Mouse (Mus musculus) neural tube, embryonic 15.5 days (tissue): ENCODE measurements at regions not wholly inside any gene's neighbourhood (a gene's known extent, or its start where the extent isn't known, plus 50 kb on each side); places are given as distances from the start of the nearest gene placed in this dataset.
A peak's percentile ranks its signal among the peaks of the same experiment; 100 is the strongest.

ENCODE experiments used
- ATAC-seq: fragments of 200-750 bp; cut with Nextera tagmentation; 2 replicates; pipeline ENCODE4 v1.8.0; 2017; ENCODE audit warnings: mild to moderate bottlenecking, moderate TSS enrichment, moderate library complexity; ENCODE audit not compliant: low FRiP score
- H3K27ac ChIP-seq: fragments of 300-500 bp; sonication (generic); replicated peaks from 2 replicates; pipeline ENCODE4 v1.5.1; 2015; ENCODE audit warnings: mild to moderate bottlenecking, inconsistent platforms
- H3K27me3 ChIP-seq: fragments of 300-500 bp; sonication (generic); replicated peaks from 2 replicates; pipeline ENCODE4 v1.6.1; 2015; ENCODE audit warnings: inconsistent platforms
- H3K36me3 ChIP-seq: fragments of 300-500 bp; sonication (generic); 2 replicates; pipeline ENCODE4 v1.6.1; 2015; ENCODE audit warnings: inconsistent platforms
- H3K4me1 ChIP-seq: fragments of 300-500 bp; sonication (generic); 2 replicates; pipeline ENCODE4 v1.6.1; 2015; ENCODE audit warnings: inconsistent platforms
- H3K4me2 ChIP-seq: fragments of 300-500 bp; sonication (generic); 2 replicates; pipeline ENCODE4 v1.6.1; 2015; ENCODE audit warnings: inconsistent platforms, mild to moderate bottlenecking, moderate library complexity
- H3K4me3 ChIP-seq: fragments of 300-500 bp; sonication (generic); replicated peaks from 2 replicates; pipeline ENCODE4 v1.5.1; 2015; ENCODE audit warnings: mild to moderate bottlenecking, inconsistent platforms
- H3K9ac ChIP-seq: fragments of 300-500 bp; sonication (generic); replicated peaks from 2 replicates; pipeline ENCODE4 v1.6.1; 2015; ENCODE audit warnings: mild to moderate bottlenecking, inconsistent platforms
- H3K9me3 ChIP-seq: fragments of 300-500 bp; sonication (generic); replicated peaks from 2 replicates; pipeline ENCODE4 v1.6.1; 2016; ENCODE audit warnings: inconsistent platforms
- WGBS: fragments of 180-500 bp; shearing (Covaris S2); methylation state at CpG from one replicate; pipeline ENCODE4 v1.1.7; 2015; ENCODE audit warnings: mixed read lengths; 5-methylcytosine and 5-hydroxymethylcytosine counted together

DNA sequence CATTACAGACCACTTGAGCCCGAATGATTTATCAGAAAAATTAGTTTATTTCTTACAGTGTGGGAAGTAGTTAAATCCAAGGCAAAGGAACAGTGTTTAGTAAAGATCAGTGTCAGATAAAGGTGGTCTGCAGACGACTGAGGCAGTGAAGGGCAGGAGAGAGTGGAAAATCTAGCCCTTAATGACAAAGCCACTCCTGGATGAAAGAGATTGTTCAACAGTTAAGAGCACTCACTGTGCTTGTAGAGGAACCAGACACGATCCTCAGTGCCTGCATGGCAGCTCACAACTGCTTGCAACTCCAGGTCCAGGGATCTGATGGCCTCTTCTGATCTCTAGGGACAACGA is 758.3 kb downstream of the Ryr2 start:
- H3K27me3 ChIP-seq, result no peaks in the 10 kb centered on the region
- 41% methylated on average over 4 of the region's 4 CpGs for WGBS
- no peaks in the 10 kb centered on the region for H3K36me3 ChIP-seq
- no peak overlapping the region for H3K4me2 ChIP-seq
- no peak for ATAC-seq
- no peaks in the 10 kb centered on the region for H3K9me3 ChIP-seq
- no peak overlapping the region for H3K9ac ChIP-seq
- H3K27ac ChIP-seq, result no peak overlapping the region
- no peak overlapping the region for H3K4me3 ChIP-seq
- 0 out of 2 replicates have a peak, but pooled peaks cover 2% of the 10 kb centered on the region for H3K4me1 ChIP-seq

GRCm38 (mm10) chr13:11347787-11348501 is 758.8 kb downstream of the Ryr2 start:
- H3K4me1 ChIP-seq, result 0 out of 2 replicates have a peak, but pooled peaks cover 2% of the 10 kb centered on the region
- WGBS, result 43% methylated on average over 6 of the region's 6 CpGs
- no peak overlapping the region for H3K4me2 ChIP-seq
- H3K9me3 ChIP-seq, result no peaks in the 10 kb centered on the region
- no peak overlapping the region for H3K27ac ChIP-seq
- no peaks in the 10 kb centered on the region for H3K36me3 ChIP-seq
- peak; percentile 33; the same call in 1 of the 2 replicates for ATAC-seq
- no peak overlapping the region for H3K4me3 ChIP-seq
- H3K9ac ChIP-seq, result no peak overlapping the region
- no peaks in the 10 kb centered on the region for H3K27me3 ChIP-seq

DNA sequence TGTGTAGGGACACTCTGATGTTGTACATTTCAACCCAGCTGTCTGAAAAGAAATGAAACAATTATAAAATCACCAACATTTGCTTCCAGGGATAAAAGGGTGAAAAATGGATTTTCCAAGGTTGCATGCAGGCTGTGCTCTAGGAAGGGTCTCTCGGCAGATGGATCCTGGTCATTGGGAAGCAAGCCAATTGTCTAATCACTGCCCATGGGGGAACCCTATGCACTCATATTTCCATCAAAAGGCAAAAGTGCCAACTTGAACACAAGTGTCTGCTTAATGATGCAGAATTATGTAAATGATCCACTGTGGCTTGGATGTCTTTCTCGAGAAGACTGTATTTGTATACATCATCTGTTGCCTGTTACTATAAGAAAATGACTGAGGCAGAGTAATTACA is 762.2 kb downstream of the Ryr2 start:
- no peak for ATAC-seq
- no peaks in the 10 kb centered on the region for H3K9me3 ChIP-seq

DNA sequence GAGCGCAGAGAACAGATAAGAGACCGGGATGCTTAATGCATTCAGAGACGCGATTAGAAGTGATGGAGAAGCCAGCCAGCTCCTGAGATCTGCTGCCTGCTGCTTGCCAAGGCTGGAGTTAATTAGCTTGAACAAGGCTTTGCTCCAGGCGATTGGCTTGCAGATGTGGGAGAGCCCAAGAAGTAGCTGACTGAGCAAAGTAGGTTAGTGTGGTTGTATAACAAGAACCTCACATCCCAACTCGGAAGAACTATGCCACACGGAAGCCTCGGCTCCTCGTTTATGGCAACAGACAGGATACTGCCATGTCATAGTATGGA is 768.5 kb downstream of the Ryr2 start:
- 65% methylated on average over 9 of the region's 9 CpGs for WGBS
- Histone ChIP-seq H3K9me3 (no peaks in the 10 kb centered on the region), H3K4me1 (peaks cover 5% of the 10 kb centered on the region), H3K4me3 (no peak overlapping the region), H3K36me3 (no peaks in the 10 kb centered on the region), H3K9ac (no peak overlapping the region), H3K27ac (peak overlapping the region; percentile 23; the same call in 1 of the 2 replicates), H3K4me2 (no peak overlapping the region), H3K27me3 (no peaks in the 10 kb centered on the region)
- ATAC-seq, result peak; percentile 79

More for the DNA sequence above, 762.2 kb downstream of the Ryr2 start:
- H3K4me3 ChIP-seq, result no peak overlapping the region
- H3K36me3 ChIP-seq, result no peaks in the 10 kb centered on the region
- H3K27ac ChIP-seq, result no peak overlapping the region
- H3K4me1 ChIP-seq, result 0 out of 2 replicates have a peak, but pooled peaks cover 2% of the 10 kb centered on the region
- 57% methylated on average over 2 of the region's 2 CpGs for WGBS
- no peaks in the 10 kb centered on the region for H3K27me3 ChIP-seq
- H3K4me2 ChIP-seq, result no peak overlapping the region
- no peak overlapping the region for H3K9ac ChIP-seq

GRCm38 (mm10) chr13:11337610-11338296 is 769.0 kb downstream of the Ryr2 start:
- no peak overlapping the region for H3K9ac ChIP-seq
- no peaks in the 10 kb centered on the region for H3K9me3 ChIP-seq
- WGBS, result 63% methylated on average over 4 of the region's 4 CpGs
- H3K4me3 ChIP-seq, result no peak overlapping the region
- no peaks in the 10 kb centered on the region for H3K27me3 ChIP-seq
- peak overlapping the region; percentile 23; the same call in 1 of the 2 replicates for H3K27ac ChIP-seq
- no peak for ATAC-seq
- peaks cover 5% of the 10 kb centered on the region for H3K4me1 ChIP-seq
- H3K4me2 ChIP-seq, result no peak overlapping the region
- H3K36me3 ChIP-seq, result no peaks in the 10 kb centered on the region

DNA sequence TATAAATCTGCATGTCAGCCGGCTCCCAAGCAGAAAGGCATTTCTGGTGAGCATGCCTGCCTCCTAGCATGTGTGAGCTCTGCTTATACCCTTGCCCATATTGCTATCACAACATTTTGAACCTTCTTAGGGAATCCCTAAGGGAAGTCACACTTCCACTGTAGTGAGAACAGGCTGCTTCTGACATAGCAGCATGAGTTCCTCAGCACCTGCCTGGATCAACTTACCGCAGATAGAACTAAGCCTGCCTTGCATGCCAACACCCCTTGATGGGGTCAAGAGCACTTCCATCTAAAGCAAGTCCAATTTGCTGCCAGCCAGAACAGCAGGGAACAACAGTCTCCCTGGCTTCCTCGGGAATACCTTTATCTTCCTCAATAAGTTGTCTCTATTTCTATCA is 769.8 kb downstream of the Ryr2 start:
- Histone ChIP-seq H3K9ac (no peak overlapping the region), H3K27me3 (no peaks in the 10 kb centered on the region), H3K4me2 (no peak overlapping the region), H3K9me3 (no peaks in the 10 kb centered on the region), H3K27ac (no peak overlapping the region), H3K4me3 (no peak overlapping the region), H3K36me3 (no peaks in the 10 kb centered on the region), H3K4me1 (peaks cover 5% of the 10 kb centered on the region)
- WGBS, result 80% methylated on average over 3 of the region's 3 CpGs
- no peak for ATAC-seq

DNA sequence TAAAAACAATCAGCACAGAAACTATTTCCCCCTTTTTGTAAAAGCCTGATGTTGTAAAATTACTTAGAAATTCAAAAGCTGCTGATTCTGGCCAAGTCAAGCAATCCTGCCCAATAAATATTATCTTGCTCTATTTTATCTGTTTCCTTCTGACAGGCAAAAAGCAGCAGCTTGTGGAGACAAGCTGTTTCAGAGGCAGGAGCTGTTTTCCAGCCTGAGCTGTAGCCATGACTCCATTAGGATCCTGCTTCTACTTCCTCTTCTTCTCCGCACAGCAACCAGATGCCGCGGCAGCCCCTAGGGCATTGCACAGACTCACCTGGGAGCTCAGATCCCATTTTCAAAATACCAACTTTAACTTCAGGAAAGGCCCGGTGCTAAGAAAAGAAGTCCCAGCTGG is 774.8 kb downstream of the Ryr2 start:
- Histone ChIP-seq H3K9me3 (no peaks in the 10 kb centered on the region), H3K36me3 (no peaks in the 10 kb centered on the region), H3K4me1 (no peaks in the 10 kb centered on the region), H3K4me3 (no peak overlapping the region), H3K27ac (no peak overlapping the region), H3K9ac (no peak overlapping the region), H3K27me3 (no peaks in the 10 kb centered on the region), H3K4me2 (no peak overlapping the region)
- WGBS, result 84% methylated on average over 4 of the region's 4 CpGs
- no peak for ATAC-seq

- Histone ChIP-seq H3K4me2 (no peak overlapping the region), H3K4me1 (no peaks in the 10 kb centered on the region), H3K36me3 (no peaks in the 10 kb centered on the region), H3K4me3 (no peak overlapping the region), H3K9ac (no peak overlapping the region), H3K9me3 (0 out of 2 replicates have a peak, but pooled peaks cover 3% of the 10 kb centered on the region), H3K27me3 (no peaks in the 10 kb centered on the region), H3K27ac (no peak overlapping the region)
- WGBS, result 71% methylated on average over 2 of the region's 2 CpGs
- no peak for ATAC-seq
Measured at GRCm38 (mm10) chr13:11308716-11309115, 798.0 kb downstream of the Ryr2 start.

DNA sequence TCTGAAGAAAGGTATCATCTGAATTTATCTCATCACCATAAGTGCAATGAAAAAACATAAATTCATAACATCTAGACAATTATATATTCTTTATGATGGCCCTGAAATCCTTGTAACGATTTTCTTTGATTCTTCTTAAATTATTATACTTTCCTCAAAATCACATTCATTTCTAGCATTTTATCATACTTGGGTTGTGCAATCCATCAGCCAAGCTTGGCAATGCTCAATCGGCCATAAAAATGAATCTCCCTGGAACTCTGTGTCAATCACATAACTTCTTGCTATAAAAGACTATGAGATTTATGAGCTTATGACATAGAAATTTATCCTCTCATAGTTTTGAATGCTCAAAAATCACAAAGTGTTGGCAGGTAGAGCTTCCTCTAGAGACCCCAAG is 811.3 kb downstream of the Ryr2 start:
- Histone ChIP-seq H3K9ac (no peak overlapping the region), H3K4me3 (no peak overlapping the region), H3K4me1 (no peaks in the 10 kb centered on the region), H3K9me3 (no peaks in the 10 kb centered on the region), H3K27me3 (no peaks in the 10 kb centered on the region), H3K4me2 (no peak overlapping the region), H3K27ac (no peak overlapping the region), H3K36me3 (no peaks in the 10 kb centered on the region)
- ATAC-seq, result no peak
- 86% methylated on average over 2 of the region's 2 CpGs for WGBS

DNA sequence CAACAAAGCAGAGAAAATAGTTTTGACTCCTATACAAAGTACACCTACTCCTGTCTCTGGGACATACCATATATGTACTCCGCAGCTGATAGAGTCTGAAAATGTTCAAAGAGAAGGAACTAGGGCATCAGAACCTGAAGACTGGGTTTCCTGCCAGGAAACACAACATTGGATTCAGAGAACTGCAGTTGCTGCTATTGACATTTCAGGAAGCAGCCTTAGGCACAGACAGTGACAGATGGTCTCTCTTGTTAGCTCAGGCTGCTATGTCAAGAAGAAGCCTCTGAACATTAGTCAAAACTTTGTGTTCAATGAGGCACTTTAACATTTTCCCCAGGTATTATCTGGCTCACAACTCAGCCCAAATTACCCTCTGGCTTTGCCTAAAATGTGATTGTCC is 812.1 kb downstream of the Ryr2 start:
- H3K27me3 ChIP-seq, result no peaks in the 10 kb centered on the region
- 79% methylated on average over 1 of the region's 1 CpGs for WGBS
- H3K36me3 ChIP-seq, result no peaks in the 10 kb centered on the region
- ATAC-seq, result no peak
- H3K4me1 ChIP-seq, result no peaks in the 10 kb centered on the region
- no peak overlapping the region for H3K4me2 ChIP-seq
- no peak overlapping the region for H3K27ac ChIP-seq
- no peak overlapping the region for H3K4me3 ChIP-seq
- H3K9me3 ChIP-seq, result no peaks in the 10 kb centered on the region
- no peak overlapping the region for H3K9ac ChIP-seq

GRCm38 (mm10) chr13:11293750-11294149 is 813.0 kb downstream of the Ryr2 start:
- H3K9me3 ChIP-seq, result no peaks in the 10 kb centered on the region
- H3K27ac ChIP-seq, result no peak overlapping the region
- no peaks in the 10 kb centered on the region for H3K27me3 ChIP-seq
- no peak overlapping the region for H3K4me3 ChIP-seq
- H3K9ac ChIP-seq, result no peak overlapping the region
- no peaks in the 10 kb centered on the region for H3K36me3 ChIP-seq
- no peak for ATAC-seq
- no peak overlapping the region for H3K4me2 ChIP-seq
- H3K4me1 ChIP-seq, result no peaks in the 10 kb centered on the region

- Histone ChIP-seq H3K4me3 (no peak overlapping the region), H3K9me3 (no peaks in the 10 kb centered on the region), H3K27me3 (no peaks in the 10 kb centered on the region), H3K4me1 (no peaks in the 10 kb centered on the region), H3K36me3 (no peaks in the 10 kb centered on the region), H3K9ac (no peak overlapping the region), H3K4me2 (no peak overlapping the region), H3K27ac (no peak overlapping the region)
- 6% methylated on average over 1 of the region's 1 CpGs for whole genome bisulfite sequencing
- no peak for ATAC-seq
Measured at GRCm38 (mm10) chr13:11273896-11274295, 832.8 kb downstream of the Ryr2 start.
